Mouse (Mus musculus): ENCODE data around the gene Tppp3.
A peak's percentile ranks its signal among the peaks of the same experiment; 100 is the strongest.

The Tppp3 gene

DNA sequence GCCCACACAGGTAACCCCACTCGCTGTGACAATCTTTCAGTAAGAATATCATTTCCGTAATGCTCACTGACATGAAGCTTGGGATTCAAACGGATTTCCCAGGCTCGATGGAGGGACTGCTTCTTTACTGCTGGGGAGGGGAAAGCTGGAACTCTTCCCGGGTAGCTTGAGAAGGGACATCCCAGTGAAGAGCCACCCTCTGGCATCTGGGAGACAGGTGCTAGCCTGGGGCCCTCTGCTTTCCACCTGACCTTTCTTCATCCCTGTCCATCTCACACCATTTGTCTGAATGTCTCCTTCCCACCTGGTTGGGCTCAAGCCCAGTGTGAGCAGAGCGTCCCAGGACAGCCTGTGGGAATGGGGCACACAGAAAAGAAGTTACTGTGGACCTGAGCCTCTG, 5.1 kb downstream of the Tppp3 start:
- no peak for DNase-seq

DNA sequence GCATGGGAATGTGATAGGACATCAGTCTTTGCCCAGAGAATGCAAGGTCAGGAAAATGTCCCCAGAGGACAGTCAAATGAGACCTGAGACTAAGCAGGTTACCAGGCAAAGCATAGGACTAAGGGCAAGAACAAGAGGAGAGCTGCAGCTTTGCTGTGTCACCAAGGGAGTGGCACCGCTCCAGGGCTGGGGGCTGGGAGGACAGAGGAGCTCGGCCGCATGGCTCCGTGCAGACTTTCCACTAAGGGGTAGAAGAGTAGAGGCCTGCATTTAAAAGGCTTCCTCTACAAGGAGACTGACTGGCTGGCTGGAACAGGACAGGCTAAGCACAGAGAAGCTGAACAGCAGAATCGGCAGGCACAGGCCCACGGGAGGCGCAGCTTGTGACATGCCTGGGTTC, 6.7 kb downstream of the Tppp3 start:
- DNase-seq: peak; percentile 54

DNA sequence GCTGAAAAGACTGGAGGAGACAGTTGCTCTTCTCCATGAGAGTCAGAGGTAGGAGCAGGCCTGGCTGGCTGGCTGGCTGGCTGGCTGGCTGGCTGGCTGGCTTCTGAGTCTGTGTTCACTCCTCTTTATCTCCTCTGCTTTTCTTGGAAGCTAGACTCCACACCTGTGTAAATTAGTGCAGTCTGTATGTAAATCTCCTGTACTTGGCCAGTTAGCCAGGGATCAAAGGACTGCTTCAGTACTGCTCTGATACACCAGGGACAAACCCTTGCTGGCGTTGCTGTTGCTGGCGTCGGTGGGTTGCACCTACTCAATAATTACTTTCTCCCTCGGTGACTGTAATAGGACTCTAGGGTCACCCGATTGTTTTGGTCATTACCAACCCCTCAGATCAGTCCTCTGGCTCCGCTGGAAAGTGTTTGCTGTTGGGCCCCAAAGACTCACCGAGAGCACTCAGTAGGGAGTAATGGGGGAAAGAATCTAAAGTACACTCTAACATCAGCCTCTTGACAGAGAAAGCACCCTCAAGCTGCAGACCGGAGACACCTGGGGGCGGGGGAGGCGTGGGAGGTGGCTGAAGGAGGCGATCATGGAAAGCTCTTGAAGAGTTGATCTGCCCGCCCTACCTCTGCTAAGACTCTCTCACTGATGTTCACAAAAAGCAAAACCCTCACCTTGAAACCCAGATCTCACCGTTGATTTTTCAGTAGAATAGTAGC, 10.1 kb downstream of the Tppp3 start:
- DNase-seq: peak; percentile 58

DNA sequence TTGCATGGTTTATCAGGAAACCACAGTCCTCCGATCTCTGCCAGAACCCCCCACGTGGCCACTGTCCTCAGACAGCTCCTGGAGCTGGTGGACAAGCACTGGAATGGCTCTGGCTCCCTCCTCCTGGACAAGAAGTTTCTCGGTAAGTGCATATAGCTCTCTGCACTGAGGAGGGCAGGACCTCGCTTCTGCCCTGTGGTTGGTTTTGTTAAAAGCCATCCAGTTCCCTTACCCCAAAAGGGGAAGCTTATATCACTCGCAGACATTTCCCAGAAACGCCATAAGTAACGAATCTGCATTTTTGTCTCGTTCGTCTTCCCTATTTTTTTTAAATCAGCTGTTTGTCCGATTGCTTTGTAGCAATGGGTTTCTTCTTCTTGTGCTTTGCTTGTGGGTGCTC, 16.1 kb downstream of the Tppp3 start:
- no peak for DNase-seq

DNA sequence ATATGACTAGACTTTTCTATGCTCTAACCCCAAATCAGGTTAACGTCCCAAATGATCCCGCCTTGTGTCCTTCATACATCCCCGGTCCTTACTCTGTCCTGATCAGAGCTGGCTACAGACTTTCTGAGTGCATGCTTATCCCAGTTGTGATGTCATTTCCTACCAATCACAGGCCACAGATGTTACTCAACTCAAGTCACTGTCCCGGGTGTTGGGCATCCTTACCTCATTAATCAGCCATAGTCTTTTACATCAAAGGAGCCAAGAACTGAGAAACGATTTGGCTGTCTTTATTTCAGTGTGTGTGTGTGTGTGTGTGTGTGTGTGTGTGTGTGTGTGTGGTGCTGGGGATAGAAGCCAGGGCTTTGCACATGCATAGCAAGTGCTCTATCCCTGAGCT, 17.2 kb downstream of the Tppp3 start:
- peak; percentile 42 for DNase-seq

DNA sequence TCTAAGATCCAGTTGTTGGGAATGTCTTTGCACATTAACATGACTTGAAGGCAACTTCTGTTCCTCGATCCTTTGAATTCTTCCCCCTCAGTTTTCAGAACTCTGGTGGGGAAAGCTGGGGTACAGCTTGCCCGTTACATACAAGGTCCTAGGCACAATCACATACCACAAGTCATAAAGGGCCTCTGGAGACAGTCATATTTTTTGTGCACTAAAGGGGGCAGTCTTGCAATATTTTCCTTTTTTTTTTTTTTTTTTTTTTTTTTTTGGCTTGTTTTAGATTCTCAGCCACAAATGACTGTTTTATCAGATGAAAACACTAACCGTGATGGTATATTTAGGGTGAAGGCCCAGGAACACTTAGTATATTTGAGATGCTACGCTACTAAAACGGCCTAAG, 18.0 kb downstream of the Tppp3 start:
- DNase-seq: no peak

DNA sequence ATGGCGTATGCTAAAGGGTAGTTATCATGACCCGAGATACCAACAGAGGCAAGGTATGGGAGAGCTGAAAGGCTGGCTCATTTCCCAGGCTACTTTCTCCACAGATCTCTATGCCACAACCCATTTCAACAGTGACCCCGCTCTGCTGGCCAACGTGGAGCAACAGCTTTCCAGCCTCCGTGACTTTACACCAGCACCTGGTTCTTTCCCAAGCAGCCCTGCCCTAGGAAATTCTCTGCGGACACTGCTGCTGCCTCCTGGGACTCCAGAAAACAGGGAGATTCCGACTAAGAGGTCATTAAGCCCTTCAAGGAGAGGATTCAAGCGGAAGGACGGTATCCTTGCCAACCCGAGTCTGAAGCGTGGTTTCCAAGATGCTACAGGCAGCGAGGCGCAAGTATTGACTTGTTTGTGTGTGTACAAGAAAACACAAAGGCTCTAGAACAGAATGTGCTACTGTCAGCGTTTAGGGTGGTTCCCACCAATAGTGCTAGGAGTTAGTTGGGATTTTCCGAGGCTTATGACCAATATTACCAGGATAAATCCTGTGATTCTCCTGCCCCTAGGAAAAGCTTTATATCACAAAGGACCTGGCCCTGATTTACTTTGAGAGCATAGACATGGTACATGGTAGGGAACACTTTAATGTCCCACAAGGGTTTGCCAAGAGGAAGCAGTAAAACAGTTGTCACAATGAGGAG, 19.3 kb downstream of the Tppp3 start:
- DNase-seq: no peak

DNA sequence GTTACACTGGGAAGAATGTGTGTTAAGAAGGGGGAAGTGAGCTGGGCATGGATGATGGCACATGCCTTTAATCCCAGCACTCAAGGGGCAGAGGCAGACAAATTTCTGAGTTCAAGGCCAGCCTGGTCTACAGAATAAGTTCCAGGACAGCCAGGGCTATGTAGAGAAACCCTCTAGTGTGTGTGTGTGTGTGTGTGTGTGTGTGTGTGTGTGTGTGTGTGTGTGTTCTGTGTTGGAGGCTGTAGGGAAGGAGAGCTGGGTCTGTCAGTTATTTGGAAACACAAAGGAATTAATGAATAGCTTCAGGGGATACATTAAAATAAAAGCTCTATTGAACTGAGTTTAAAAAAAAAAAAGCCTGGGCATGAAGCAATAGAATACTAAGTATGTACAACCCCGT, 20.3 kb downstream of the Tppp3 start:
- DNase-seq: no peak

DNA sequence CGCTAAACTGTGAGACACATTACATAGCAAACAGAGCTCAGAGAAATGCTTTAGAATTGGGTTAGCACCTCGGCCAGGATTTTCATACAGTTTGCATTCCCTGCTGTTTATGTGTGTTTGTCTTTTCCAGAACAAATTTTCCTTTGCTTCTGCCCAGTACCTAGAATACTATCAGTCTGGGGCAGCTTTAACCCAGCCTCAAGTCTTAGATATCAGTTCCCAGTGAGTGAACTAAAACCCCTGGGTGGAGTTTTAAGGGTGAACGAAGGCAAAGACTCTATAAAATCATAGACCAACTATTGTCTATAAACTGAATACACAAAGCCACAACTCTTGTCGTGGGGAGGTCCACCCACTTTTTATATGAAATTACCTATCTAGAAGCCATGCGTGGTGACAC, 22.7 kb downstream of the Tppp3 start:
- no peak for DNase-seq

DNA sequence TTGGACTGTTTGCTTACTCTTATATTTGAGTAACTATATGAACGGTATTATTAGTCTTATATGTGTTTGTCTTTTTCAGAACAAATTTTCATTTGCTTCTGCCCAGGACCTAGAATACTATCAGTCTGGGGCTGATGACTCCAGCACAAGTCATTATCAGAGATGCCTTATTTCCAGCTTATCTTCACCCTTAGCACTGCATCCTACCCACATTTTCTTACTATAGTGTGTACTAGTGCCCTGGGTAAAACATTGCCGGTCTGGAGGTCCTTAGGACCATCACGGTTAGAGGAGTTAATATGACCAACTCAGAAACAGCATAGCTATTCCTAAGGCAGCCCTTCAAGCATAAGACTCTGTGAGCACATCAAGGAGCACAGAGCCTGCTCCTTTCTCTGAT, 23.1 kb downstream of the Tppp3 start:
- DNase-seq: no peak

DNA sequence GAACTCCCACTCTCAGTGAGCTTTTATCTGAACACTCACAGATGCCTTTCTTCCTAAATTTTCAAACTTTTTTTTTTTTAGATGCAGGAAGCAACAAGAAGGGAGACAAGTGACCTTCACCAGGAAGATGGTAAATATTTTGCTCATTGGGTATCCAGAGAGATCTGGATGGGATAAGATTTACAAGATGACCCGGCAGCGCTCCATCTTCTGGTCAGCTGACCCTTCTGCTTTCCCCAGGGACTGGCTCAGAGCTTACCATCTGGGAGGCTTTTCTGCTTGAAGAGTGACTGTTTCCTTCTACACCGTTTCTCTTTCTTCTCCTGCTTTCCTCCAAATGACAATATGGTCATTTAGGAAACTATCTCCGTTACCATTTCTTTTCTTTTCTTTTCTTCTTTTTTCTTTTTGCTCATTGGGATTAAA, 25.2 kb downstream of the Tppp3 start:
- DNase-seq: no peak

DNA sequence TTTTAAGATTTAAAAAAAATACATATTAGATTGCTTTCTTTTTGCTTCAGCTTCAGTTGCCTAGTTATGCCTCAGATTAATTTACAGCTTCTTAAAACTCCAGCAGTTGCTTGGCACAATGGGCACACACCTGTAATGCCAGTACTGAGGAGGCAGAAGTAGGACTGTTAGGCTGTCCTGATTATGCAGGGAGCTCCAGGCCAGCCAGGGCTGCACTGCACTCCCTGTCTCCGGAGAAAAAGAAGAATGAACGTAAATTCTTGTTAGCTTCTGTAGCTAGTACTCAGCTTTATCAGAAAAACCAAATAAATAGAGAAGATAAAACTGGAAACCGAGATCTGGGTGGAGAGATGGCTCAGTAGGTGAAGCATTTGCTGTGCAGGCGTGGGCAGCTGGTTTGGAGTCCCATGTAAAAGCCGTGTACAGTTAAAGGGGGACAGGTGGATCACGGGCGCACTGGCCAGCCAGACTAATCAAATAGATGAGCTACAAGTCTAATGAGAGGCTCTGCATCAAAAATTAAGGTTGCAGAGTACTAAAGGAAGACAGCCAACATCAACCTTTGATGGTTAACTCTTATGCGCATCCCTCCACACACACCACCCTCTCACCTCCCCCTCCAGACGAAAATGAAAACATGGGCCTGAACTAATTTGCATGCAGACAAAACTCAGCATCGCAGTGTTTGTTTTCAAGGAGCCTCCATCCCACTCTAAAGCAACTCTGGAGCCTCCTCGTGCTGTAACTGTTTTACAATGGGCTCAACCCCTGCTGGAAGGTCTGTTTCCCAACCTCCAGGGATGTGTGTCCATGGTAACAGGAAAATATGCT, 25.8 kb downstream of the Tppp3 start:
- DNase-seq: no peak

DNA sequence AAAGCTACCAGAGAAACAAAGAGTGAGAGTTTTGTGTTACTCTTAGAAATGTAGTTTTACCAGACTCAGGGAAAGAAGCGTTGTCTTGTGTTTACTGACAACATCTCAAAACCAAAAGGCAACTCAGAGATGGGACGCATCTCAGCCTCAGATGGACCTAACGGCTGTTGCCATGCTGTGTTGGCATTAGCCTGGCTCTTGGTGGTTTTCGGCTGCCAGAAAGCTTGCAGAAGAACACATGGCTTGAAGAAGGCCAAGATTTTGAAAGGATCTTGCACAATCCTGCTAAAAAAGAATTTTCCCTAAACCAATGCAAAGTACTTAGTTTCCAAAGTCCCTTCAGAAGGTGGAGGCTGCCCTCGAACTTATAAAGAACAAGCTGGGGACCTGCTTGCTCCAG, 28.7 kb downstream of the Tppp3 start:
- DNase-seq: no peak

DNA sequence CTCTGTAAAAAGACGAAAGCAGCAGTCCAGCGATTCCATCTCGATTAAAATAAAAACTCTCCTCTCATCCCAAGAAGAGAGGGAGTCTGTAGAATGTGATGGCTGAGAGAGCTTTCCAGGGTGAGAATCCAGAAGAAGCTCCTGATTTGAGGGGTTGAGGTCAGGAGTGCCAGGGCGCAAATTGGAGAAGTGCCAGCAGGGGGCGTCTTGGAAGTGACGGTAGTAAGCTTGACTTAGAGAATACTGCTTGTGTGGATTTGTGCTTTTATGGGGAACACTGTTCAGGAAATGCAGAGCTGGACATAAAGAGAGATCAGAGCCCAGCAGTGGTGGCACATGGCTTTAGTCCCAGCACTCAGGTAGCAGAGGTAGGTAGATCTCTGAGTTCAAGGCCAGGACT, 29.9 kb downstream of the Tppp3 start:
- peak; percentile 78 for DNase-seq

DNA sequence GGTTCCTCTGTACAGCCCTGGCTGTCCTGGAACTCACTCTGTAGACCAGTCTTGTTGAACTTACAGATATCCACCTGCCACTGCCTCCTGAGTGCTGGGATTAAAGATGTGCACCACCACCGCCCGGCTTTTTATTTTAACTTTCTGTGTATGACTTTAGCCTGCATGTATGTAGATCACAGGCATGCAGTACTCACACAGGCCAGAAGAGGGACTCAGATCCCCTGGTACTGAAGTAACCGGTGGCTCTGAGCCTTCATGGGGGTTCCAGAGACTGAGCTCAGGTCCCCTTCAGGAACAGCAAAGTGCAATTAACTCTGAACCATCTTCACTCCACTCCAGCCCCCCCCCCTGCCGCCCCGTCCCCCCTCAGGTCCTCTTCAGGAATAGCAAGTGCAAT, 32.5 kb downstream of the Tppp3 start:
- peak; percentile 67 for DNase-seq

DNA sequence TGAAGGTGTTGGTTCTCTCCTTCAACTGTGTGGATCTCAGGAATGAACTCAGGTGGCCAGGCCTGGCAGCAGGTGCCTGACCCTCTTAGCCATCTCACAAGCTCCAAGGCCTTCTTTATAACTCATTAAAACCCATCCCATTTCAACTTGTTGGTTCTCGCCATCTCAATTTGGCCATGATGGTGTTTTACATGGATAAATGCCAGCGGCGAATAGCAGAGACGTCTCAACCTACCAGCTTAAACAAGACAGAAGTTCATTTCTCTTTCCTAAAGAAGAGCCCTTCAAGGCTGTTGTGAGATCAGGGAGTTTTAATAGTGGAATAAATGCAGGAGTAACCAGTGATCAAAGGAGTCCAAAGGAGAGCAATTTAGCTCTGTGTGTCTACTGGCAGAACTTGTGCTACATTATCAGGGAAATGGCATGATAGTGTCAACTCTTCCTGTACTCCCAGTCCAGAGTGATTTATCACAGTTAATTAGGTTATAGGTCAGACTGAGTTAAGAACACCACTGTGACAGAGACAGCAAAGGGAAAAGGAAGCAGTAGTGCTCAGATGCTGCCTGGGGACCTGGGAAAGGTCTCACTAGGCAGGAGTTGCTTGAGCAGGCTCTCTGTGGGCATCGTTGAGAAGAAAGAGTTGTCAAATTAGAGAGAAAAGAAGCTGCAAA, 34.1 kb downstream of the Tppp3 start:
- no peak for DNase-seq

DNA sequence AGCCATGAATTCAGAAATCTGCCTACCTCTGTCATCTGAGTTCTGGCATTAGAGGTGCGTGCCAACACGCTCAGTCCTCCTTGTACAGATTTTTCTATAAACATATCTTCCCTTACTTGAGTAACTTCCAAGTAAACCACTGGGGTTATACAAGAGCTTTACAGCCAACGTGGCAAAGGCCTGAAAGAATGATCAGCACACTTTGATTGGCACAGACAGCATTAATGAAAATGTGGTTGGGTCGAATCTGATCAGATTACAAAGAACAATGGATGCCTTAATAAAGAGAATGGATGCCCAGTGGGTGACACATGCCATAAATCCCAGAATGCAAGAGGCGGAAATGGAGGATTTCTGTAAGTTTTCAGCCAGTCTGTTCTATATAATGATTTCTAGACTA, 35.1 kb downstream of the Tppp3 start:
- no peak for DNase-seq

DNA sequence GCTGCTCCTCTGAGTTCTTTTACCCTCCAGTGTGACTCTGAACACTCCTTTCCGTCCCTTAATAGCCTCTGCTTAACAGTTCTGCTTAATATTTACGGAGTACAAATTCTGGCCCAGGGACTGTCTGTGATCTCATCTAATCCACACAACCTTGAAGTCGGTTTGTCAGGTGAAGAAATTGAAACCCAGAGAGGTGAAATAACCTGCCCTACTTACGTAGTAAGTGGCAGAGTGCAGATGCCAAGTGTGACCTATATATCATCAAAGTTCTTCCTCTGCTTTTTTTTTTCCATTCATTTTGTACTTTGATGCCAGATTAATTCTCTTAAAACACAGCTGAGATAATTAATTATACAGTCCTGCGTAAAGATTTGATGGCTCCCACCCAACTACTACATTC, 37.2 kb downstream of the Tppp3 start:
- no peak for DNase-seq

DNA sequence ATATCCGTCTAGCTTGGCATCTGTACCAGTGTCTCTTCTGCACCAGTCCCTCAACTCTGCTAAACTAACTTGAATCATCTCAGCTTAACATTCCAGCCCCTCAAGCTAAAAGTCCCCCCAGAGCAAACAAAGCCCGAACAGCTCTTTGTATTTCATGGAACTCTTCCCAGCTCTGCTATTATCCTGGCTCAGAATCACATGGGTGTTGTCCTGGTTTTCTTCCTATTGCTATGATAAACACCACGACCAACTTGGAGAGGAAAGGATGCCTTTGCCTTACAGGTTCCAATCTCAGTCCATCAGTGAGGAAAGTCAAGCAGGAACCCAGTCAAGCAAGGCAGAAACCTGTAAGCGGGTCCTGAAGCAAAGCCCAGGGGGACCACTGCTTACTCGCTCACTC, 37.8 kb downstream of the Tppp3 start:
- peak; percentile 11 for DNase-seq

DNA sequence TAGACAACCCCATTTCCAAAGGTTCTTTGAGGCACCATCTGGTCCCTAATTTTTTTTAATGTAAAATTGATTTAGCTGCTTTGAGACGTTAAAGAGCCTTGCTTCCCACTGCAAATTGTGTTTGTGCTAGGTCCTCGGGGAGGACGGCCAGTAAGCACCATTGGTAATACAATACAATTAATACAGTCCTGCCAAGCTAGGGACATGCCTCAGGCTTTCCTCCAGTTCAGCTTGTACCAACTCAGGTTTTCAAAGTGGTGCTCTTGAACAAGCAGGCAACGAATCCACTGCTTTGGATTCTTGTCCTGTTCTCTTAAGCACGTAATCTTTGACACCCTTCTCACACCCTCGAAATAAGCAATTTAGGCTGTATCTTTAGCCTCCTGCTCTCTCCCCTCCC, 38.3 kb downstream of the Tppp3 start:
- no peak for DNase-seq

DNA sequence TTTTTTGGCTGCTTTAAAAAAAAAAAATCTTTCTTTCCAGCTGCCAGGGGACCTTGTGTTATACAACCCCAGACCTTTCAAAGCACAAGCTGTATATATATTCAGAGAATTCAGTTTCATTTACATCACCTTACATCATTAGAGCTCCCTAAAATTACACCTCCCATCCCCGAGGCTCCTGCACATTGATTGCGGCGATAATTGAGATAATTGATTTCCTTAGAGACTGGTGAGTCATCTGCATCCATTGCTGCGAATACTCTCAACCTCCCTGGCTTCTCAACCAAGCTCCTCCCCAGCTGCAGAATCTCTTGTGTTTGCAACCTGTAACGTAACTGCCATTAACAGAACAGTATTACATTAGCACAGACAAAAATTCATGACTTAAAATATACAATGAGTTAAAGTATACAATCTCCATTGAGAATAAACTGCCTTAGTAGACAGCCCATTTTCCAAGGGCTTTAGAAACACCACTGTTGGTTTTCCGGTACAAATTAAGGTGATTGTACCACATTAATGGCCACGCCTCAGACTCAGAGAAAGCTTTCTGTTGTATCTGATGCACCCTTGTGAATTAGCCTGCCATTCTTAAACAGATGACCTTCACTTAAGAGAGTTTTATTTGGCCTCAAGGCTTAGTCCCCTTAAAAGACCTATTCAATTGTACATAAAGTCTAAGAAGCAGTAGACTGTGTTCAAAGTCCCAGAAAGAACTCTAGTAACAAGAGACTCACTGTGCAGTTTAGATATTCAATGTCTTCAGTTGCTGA, 39.4 kb downstream of the Tppp3 start:
- DNase-seq: no peak

DNA sequence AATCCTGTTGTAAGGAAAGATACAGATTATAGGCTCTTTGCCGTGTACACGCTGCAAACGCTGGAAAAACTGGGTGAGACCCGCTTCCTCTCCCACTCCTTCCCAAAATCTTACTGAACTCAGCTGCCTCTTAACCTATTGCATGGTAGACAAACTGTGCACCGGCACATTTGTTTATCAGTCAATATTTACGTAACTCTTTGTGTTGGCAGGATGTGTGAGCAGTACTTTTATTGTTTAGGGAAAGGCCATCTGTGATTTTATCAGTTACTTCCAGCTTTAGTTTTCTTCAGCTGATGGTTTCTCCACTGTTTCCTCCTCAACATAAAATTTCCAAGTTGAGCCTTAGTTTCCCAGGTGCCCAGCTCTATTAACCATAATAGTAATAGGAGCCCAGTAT, 44.4 kb downstream of the Tppp3 start:
- no peak for DNase-seq

DNA sequence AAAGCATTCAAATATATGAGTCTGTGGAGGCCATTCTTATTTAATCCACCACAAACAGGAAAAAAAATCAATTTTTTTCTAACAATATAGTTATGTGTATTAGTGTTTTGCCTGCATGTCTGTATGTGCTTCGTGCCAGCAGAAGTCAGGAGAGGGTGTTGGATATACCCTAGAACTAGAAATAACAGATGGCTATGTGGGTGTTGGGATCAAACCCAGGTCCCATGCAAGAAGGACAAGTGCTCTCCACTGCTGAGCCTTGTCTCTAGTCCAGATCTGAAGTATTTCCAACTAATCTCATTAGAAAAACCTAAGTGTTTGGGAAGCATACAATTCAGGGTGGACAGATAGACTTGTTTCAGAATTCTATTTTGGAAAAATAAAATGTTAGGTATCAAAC, 49.3 kb downstream of the Tppp3 start:
- no peak for DNase-seq
